Mouse (Mus musculus) gastrocnemius, adult 18-20 months (tissue): ENCODE measurements around the gene Olfr709-ps1. TPM values are rescaled to one million over a fixed set of nuclear protein-coding genes. Genes with fewer than 3 reads are reported as not detected.
"Not testable (repeated sequence)": the region's sequence is repeated elsewhere in the genome, so short reads cannot be mapped to it uniquely, and the experiment has no call there.

Source experiments
- DNase-seq: peaks from one replicate; pipeline ENCODE4 v3.0.0; 2021; ENCODE audit warnings: low spot score
- long read RNA-seq, 2 experiments: library from polyadenylated mRNA; stranded (forward); transcript quantifications; one replicate each; pipeline ENCODE4 v2.0.0; 2021
- total RNA-seq, 2 experiments: library from RNA; stranded (reverse); gene quantifications; 2 replicates each; pipeline ENCODE4 v1.2.3; 2021

The Olfr709-ps1 gene
- not detected for total RNA-seq
- long read RNA-seq, experiment 1, result 0 reads
- long read RNA-seq, experiment 2, result 0 reads

DNA sequence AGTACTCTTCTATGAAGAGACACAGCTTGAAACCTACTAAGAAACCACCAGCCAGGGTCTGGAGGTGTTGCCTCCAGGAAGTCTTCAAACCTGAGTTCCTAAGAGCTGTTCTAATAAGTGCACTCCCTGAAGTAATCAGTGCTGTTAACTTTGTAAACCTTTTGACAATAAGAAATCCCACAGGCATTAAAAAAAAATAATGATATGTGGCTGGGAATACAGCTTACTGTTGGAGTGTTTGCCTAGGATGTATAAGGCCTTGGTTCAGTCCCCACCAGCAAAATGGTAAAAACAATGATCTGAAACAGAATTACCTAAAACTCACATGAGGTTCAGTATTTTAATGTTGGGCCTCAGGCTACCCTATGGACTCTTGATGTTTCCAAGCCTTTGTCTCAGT lies at the start of gene Olfr709-ps1:
Olfr709-ps1 (minus strand) TSS at position 101 of the 400 bp plus-strand sequence.
- DNase-seq, result no peak

DNA sequence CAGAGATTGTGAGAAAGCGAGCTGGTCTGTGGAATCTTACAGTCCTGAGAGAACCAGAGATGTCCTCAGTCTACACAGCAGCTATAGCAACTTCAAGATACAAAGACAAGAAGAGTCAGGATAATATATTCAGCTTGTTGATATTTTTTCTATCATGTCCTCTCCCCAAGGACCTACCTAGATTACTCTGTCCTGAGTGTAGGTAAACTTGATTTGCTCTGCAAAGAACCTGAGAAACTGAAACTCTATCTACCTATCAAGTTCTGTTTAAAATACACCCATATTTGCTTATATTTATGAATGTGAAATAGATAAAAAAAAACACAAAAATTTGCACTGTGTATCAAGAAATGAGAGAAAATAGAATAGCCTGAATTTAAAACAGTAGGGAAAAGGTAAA lies 43.3 kb upstream of the Olfr709-ps1 start, which contains the start of gene Olfr711:
Olfr711 (minus strand) TSS at position 101 of the 400 bp plus-strand sequence.
- DNase-seq, result no peak

DNA sequence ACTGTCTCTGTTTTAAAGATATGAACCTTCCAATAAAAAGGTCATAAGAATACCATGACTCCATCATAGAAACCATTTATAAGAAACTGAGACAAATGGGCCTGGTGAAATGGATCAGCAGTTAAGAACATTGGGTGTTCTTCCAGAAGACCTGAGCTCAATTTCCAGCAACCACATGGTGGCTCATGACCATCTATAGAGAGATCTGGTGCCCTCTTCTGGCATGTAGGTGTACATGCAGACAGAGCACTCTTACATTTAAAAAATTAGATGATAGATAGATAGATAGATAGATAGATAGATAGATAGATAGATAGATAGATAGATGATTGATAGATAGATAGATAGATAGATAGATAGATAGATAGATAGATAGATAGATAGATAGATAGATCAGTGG lies 35.5 kb upstream of the Olfr709-ps1 start:
- not testable (repeated sequence) for DNase-seq

GRCm38 (mm10) chr7:106963837-106964236 lies 31.8 kb upstream of the Olfr709-ps1 start, which contains the start of gene Olfr6:
Gene Olfr6, minus strand, starts transcription at chr7:106963937.
- no peak for DNase-seq

DNA sequence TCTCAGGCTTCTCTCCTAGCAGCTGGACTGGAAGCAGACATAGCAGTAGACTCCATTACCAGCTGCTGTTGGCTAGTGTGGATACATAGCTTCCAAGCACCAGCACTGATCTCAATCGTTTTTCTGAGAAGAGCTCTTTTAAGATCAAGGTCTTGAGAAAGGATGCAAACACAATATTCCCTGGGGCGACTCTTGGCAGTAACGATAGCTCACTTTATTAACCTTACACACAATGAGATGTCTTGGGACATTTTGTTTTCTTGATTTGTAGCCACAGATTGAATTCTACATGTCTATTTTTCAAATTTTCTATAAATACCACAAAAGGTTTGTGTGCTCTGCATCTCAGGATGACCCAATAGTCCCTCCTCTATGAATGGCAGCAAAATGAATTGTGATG lies 16.2 kb upstream of the Olfr709-ps1 start, which contains the start of gene Olfr710:
Olfr710 (minus strand) TSS at position 101 of the 400 bp plus-strand sequence.
- no peak for DNase-seq

DNA sequence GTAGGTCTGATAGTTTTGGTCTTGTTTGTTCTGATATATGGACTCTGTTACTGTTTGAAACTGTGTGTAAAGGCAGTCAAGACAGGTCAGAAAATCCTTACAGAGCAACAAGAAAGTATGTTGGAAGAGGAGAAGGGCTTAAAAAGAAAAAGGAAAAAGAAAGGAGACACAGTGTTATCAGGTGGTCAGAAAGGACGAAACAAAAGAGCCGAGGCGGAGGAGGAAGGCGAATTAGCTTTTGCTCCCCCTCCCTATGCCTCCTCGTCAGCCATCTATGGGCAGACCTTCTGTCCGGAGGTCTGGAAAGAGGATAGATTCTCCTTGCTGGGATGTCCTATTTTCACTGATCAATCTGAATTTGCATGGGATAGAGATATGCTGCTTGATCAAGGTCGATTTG lies 11.1 kb downstream of the Olfr709-ps1 start:
- DNase-seq, result not testable (repeated sequence)

DNA sequence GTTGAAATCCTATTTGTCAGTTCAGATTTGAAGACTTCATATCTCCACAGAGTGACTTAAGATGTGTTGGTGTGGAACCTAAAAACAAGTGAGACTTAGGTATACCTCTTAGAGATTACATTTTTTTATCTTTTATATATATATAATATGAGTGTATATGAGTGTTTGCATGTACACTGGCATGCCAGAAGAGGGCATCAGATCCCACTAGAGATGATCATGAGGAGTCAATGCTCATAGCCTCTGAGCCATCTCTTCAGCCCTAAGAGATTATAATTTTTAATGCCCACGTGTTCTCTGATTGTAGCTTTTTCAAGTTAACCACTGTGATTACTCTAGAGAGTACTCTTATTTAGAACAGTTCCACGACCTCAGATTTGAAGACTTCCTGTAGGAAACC lies 24.3 kb downstream of the Olfr709-ps1 start, which contains the start of gene Olfr1532-ps1:
Olfr1532-ps1 (plus strand) TSS at position 326 of the 400 bp plus-strand sequence.
- no peak for DNase-seq

GRCm38 (mm10) chr7:106901141-106901540 lies 30.9 kb downstream of the Olfr709-ps1 start, which contains the start of gene Olfr707:
Gene Olfr707, minus strand, starts transcription at chr7:106901241.
- not testable (repeated sequence) for DNase-seq

GRCm38 (mm10) chr7:106888062-106888461 lies 44.0 kb downstream of the Olfr709-ps1 start, which contains the start of gene Olfr706:
Gene Olfr706, minus strand, starts transcription at chr7:106888162.
- DNase-seq, result no peak

GRCm38 (mm10) chr7:106876791-106877190 lies 55.2 kb downstream of the Olfr709-ps1 start, which contains the start of gene Olfr705:
Gene Olfr705, minus strand, starts transcription at chr7:106876891.
- no peak for DNase-seq

Other genes starting within 250 kb of the Olfr709-ps1 start
- gene Olfr694, start 240.4 kb downstream of the Olfr709-ps1 start, total RNA-seq, result not detected
- gene Olfr695, start 215.8 kb downstream of the Olfr709-ps1 start, total RNA-seq, result not detected
- not detected for gene Olfr697, start 189.8 kb downstream of the Olfr709-ps1 start, total RNA-seq
- gene Olfr698, start 176.8 kb downstream of the Olfr709-ps1 start, total RNA-seq, result not detected
- not detected for gene Olfr699, start 139.0 kb downstream of the Olfr709-ps1 start, total RNA-seq
- not detected for gene Olfr700, start 123.4 kb downstream of the Olfr709-ps1 start, total RNA-seq
- gene Olfr701, start 118.1 kb downstream of the Olfr709-ps1 start, total RNA-seq, result not detected
- gene Olfr702, start 98.3 kb downstream of the Olfr709-ps1 start, total RNA-seq, result not detected
- not detected for gene Olfr703, start 88.9 kb downstream of the Olfr709-ps1 start, total RNA-seq
- gene Olfr704, start 69.0 kb downstream of the Olfr709-ps1 start, total RNA-seq, result not detected
- gene Olfr705, start 55.3 kb downstream of the Olfr709-ps1 start, total RNA-seq, result not detected
- gene Olfr706, start 44.1 kb downstream of the Olfr709-ps1 start, total RNA-seq, result not detected
- gene Olfr707, start 31.0 kb downstream of the Olfr709-ps1 start, total RNA-seq, result not detected
- not detected for gene Olfr1532-ps1, start 24.2 kb downstream of the Olfr709-ps1 start, total RNA-seq
- gene Olfr710, start 16.1 kb upstream of the Olfr709-ps1 start, total RNA-seq, result not detected
- gene Olfr6, start 31.7 kb upstream of the Olfr709-ps1 start, total RNA-seq, result not detected
- gene Olfr711, start 43.2 kb upstream of the Olfr709-ps1 start, total RNA-seq, result not detected
- not detected for gene Olfr2, start 73.9 kb upstream of the Olfr709-ps1 start, total RNA-seq
- gene Olfr713, start 99.0 kb upstream of the Olfr709-ps1 start, total RNA-seq, result not detected
- not detected for gene Olfr714, start 138.8 kb upstream of the Olfr709-ps1 start, total RNA-seq
- not detected for gene Olfr17, start 161.0 kb upstream of the Olfr709-ps1 start, total RNA-seq
- gene Olfr715b, start 178.2 kb upstream of the Olfr709-ps1 start, total RNA-seq, result not detected
- gene Olfr715, start 198.9 kb upstream of the Olfr709-ps1 start, total RNA-seq, result not detected
- not detected for gene Olfr716, start 206.1 kb upstream of the Olfr709-ps1 start, total RNA-seq
- gene Nlrp14, start 234.8 kb upstream of the Olfr709-ps1 start, total RNA-seq, result not detected